Mouse (Mus musculus) regulatory T cell (primary cell): ENCODE results near the gene Vmn2r47.
"Not testable (repeated sequence)": the region's sequence is repeated elsewhere in the genome, so short reads cannot be mapped to it uniquely, and the experiment has no call there.

Experiments
- in situ Hi-C: fragments of 300-600 bp; cut with MboI, MseI; formaldehyde crosslinking; loops from one replicate; pipeline ENCODE4 v1.15.1; 2025; ENCODE audit warnings: high pct_unique_total_duplicates

The Vmn2r47 gene

DNA sequence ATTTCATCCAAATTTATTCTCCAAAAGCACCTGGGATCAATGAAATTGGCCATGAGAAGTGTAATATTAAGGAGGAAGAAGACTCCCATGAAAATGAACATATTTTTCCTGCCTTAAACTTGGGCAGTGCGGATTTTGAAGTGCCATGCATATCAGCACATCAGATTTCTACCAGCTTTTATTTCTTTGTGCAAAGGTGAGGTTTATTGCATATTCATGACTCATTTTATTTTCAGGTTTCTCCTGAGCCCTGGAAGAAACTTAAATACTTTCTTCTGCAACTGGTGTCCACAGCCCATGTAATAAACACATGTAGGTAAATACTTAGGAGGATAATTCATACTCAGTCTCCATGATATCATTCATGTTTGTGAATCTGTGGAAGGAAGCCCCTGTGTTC is at the start of gene Vmn2r47:
TSS of gene Vmn2r47 (minus strand) at position 101 of the 400 bp plus-strand sequence.
- in situ Hi-C loops, result not testable (repeated sequence)

DNA sequence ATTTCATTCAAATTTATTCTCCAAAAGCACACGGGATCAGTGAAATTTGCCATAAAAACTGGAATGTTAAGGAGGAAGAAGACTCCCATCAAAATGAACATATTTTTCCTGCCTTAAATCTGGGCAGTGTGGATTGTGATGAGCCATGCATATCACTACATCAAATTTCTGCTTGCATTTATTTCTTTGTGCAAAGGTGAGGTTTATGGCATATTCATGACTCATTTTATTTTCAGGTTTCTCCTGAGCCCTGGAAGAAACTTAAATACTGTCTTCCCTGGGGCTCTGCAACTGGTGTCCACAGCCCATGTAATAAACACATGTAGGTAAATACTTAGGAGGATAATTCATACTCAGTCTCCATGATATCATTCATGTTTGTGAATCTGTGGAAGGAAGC is 70.7 kb downstream of the Vmn2r47 start, which contains the start of gene Vmn2r46:
TSS of gene Vmn2r46 (minus strand) at position 101 of the 400 bp plus-strand sequence.
- in situ Hi-C loops, result not testable (repeated sequence)
